Mouse (Mus musculus) limb, embryonic 12.5 days (tissue): ENCODE results near the gene Olfr823. TPM values are rescaled to one million over a fixed set of nuclear protein-coding genes. Genes with fewer than 3 reads are reported as not detected.
"Not testable (repeated sequence)": the region's sequence is repeated elsewhere in the genome, so short reads cannot be mapped to it uniquely, and the experiment has no call there.

Experiments used
- ATAC-seq: fragments of 200-750 bp; cut with Nextera tagmentation; 2 replicates; pipeline ENCODE4 v1.8.0; 2017; ENCODE audit warnings: low read depth, moderate TSS enrichment; ENCODE audit not compliant: insufficient number of reproducible peaks, insufficient read depth, low FRiP score, low TSS enrichment
- H3K27ac ChIP-seq: fragments of 300-500 bp; sonication (generic); 2 replicates; pipeline ENCODE4 v1.5.1; 2016; ENCODE audit warnings: mild to moderate bottlenecking, moderate library complexity
- H3K27me3 ChIP-seq: fragments of 300-500 bp; sonication (generic); 2 replicates; pipeline ENCODE4 v1.6.1; 2016; ENCODE audit warnings: mild to moderate bottlenecking, moderate library complexity
- H3K36me3 ChIP-seq: fragments of 300-500 bp; sonication (generic); 2 replicates; pipeline ENCODE4 v1.6.1; 2016; ENCODE audit warnings: mild to moderate bottlenecking, moderate library complexity
- H3K4me1 ChIP-seq: fragments of 300-500 bp; sonication (generic); replicated peaks from 2 replicates; pipeline ENCODE4 v1.6.1; 2016
- H3K4me2 ChIP-seq: fragments of 300-500 bp; sonication (generic); 2 replicates; pipeline ENCODE4 v1.6.1; 2016; ENCODE audit warnings: mild to moderate bottlenecking, moderate library complexity
- H3K4me3 ChIP-seq: fragments of 300-500 bp; sonication (generic); replicated peaks from 2 replicates; pipeline ENCODE4 v1.5.1; 2016; ENCODE audit warnings: mild to moderate bottlenecking
- H3K9ac ChIP-seq: fragments of 300-500 bp; sonication (generic); replicated peaks from 2 replicates; pipeline ENCODE4 v1.6.1; 2016; ENCODE audit warnings: mild to moderate bottlenecking, moderate library complexity
- H3K9me3 ChIP-seq: fragments of 300-500 bp; sonication (generic); 2 replicates; pipeline ENCODE4 v1.6.1; 2016; ENCODE audit warnings: mild to moderate bottlenecking, moderate library complexity
- WGBS: fragments of 180-500 bp; shearing (Covaris S2); methylation state at CpG from one replicate; pipeline ENCODE4 v1.1.7; 2016; 5-methylcytosine and 5-hydroxymethylcytosine counted together
- polyA plus RNA-seq: library from polyadenylated mRNA; unstranded; fragments of >200 nt; fragmentation: Nextera tagmentation; extraction: Ambion mirVana; gene quantifications from 2 replicates; pipeline ENCODE4 v1.2.1, GENCODE M21; 2016

Olfr823 gene
- polyA plus RNA-seq = not detected in 2 replicates

DNA sequence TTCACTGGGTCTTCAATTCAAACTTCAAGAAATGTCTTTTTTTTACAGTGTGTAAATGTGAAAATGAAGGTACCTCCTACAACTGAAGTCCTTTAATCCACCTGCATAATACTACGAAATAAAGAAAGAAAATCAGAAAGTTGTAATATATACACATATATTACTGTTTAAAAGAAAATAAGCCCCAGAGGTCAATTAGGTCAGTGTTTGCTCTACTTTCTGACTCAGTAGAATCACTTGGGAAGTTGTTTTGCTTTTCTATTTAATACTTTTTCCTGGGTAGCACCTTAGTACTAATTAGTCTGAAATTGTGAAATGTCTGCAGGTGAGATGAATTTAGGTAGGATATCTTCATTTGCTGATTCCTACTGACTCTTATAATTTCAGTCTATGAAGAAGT is at the start of gene Olfr823:
TSS of gene Olfr823 (minus strand) at position 101 of the 400 bp plus-strand sequence.
- H3K4me2 ChIP-seq, H3K9ac ChIP-seq, H3K36me3 ChIP-seq, H3K4me3 ChIP-seq, H3K27me3 ChIP-seq, H3K4me1 ChIP-seq, H3K9me3 ChIP-seq, H3K27ac ChIP-seq, ATAC-seq: not testable (repeated sequence)
- WGBS = 90% methylated on average over 1 of the region's 1 CpGs

DNA sequence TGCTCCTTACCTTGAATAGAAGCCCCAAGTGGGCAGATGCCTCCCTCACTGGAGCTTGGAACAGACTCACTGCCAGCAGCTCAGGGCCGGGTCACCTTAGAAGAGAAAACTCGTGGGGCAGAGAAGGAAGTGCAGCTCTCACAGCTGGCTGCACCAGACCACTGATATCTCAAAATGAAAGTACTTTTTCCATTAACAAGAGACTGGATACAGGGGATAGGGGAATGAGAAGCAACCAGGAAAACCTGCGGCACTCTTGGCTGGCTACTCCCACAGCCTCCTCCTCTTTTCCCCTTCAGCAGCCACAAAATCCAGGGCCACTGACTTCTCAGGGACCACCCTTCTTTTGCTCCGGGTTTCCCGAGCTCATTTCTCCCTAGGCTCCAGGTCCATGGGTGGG is 28.9 kb upstream of the Olfr823 start:
- Histone ChIP-seq H3K27ac (no peak overlapping the region), H3K9ac (no peak overlapping the region), H3K4me3 (no peak overlapping the region), H3K36me3 (no peaks in the 10 kb centered on the region), H3K4me1 (no peaks in the 10 kb centered on the region), H3K27me3 (no peaks in the 10 kb centered on the region), H3K9me3 (no peaks in the 10 kb centered on the region), H3K4me2 (no peak overlapping the region)
- no peak for ATAC-seq
- WGBS = 88% methylated on average over 5 of the region's 5 CpGs

DNA sequence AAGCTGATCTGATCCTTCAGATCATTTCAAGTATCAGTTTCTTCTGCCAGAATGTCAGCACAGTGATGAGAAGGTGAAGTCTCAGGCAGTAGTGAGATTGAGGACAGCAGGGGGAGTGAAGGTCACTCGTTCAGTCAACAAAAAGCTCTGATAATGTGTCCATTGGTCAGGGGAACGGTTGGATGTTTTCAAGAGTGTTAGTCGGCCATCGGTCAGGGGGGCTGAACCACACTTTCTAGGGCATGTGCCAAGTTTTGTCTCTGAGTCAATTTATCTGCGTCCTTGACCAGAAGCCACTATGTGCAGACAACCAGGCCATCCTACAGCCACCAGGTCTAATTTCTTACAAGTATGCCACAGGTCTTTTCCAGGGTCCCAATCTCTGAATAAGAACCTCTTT is 27.3 kb upstream of the Olfr823 start:
- WGBS = 88% methylated on average over 5 of the region's 5 CpGs
- not testable (repeated sequence) for H3K9ac ChIP-seq, H3K4me1 ChIP-seq, H3K9me3 ChIP-seq, H3K4me3 ChIP-seq, H3K4me2 ChIP-seq, H3K27ac ChIP-seq, H3K27me3 ChIP-seq, H3K36me3 ChIP-seq, ATAC-seq

DNA sequence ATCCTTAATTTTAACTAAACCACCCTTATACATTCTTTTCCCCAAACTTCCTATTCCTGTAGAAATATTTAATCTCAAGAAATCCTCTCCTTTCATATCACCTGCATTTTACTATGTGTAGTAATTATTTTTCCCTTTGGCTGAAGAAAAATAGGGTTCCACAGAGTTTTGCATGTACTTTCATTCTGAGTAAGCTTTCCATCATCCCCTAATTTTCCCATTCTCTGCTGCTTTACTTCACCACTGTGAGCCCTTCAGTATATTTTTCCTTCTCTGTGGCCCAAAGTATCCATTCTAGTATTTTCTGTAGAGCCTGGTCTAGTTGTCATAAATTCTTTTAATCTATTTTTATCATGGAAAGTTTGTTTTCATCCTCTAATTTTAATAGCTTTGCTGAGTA is 19.6 kb upstream of the Olfr823 start:
- Histone ChIP-seq H3K27ac (no peak overlapping the region), H3K4me1 (no peaks in the 10 kb centered on the region), H3K36me3 (no peaks in the 10 kb centered on the region), H3K4me3 (no peak overlapping the region), H3K27me3 (no peaks in the 10 kb centered on the region), H3K9me3 (no peaks in the 10 kb centered on the region), H3K9ac (no peak overlapping the region), H3K4me2 (no peak overlapping the region)
- ATAC-seq = no peak

DNA sequence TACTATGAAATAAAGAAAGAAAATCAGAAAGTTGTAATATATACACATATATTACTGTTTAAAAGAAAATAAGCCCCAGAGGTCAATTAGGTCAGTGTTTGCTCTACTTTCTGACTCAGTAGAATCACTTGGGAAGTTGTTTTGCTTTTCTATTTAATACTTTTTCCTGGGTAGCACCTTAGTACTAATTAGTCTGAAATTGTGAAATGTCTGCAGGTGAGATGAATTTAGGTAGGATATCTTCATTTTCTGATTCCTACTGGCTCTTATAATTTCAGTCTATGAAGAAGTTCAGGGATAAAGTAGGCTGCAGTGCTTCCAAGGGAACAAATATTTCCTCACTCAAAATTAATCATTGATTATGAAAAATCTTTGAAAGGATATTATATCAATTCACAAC is 14.7 kb upstream of the Olfr823 start, which contains the start of gene Olfr824:
TSS of gene Olfr824 (minus strand) at position 101 of the 400 bp plus-strand sequence.
- H3K27ac ChIP-seq, H3K36me3 ChIP-seq, H3K9ac ChIP-seq, H3K4me3 ChIP-seq, H3K4me1 ChIP-seq, ATAC-seq, H3K4me2 ChIP-seq, H3K9me3 ChIP-seq, H3K27me3 ChIP-seq: not testable (repeated sequence)

DNA sequence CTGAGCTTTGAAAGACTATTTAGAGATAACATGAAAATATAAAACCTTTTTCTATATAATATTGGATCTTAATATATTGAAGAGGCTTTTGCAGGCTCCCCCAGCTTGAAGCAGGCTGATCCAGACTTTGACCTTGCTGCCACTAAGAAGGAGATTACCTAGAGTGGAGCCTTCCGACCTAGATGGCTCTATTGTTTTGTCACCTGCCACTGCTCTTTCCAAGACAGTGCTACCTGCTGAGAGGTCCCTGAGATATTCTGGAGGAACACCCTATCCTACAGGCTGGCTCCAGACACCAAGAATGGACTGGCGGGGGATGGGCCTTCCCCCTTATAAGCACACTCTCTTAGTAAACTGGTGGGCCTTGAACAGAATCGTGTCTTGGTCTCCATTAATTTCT is 862 bp upstream of the Olfr823 start:
- not testable (repeated sequence) for H3K9me3 ChIP-seq, H3K36me3 ChIP-seq, H3K4me2 ChIP-seq, ATAC-seq, H3K4me3 ChIP-seq, H3K4me1 ChIP-seq, H3K9ac ChIP-seq, H3K27me3 ChIP-seq, H3K27ac ChIP-seq
- WGBS = 76% methylated on average over 3 of the region's 3 CpGs

DNA sequence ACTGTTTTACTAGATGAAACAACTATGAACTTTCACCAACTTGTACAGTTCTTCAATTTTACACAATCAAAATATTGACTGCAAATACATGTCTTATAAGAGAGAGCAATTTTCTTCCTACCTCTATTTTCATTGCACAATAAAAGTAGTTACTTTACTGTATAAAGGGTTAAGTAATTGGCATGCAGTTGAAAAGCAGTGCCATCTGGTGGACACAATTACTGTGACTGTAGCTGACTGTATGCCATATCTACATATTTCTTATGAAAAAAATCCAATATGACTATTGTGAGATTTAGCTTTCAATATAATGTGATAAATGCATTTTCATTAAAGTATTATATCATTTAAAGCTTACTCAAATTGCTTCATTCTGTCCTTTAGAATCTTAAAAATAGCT is 19.1 kb downstream of the Olfr823 start:
- H3K36me3 ChIP-seq = no peaks in the 10 kb centered on the region
- ATAC-seq = no peak
- no peak overlapping the region for H3K4me3 ChIP-seq
- no peak overlapping the region for H3K27ac ChIP-seq
- H3K4me1 ChIP-seq = no peaks in the 10 kb centered on the region
- no peak overlapping the region for H3K9ac ChIP-seq
- no peaks in the 10 kb centered on the region for H3K9me3 ChIP-seq
- no peaks in the 10 kb centered on the region for H3K27me3 ChIP-seq
- no peak overlapping the region for H3K4me2 ChIP-seq

DNA sequence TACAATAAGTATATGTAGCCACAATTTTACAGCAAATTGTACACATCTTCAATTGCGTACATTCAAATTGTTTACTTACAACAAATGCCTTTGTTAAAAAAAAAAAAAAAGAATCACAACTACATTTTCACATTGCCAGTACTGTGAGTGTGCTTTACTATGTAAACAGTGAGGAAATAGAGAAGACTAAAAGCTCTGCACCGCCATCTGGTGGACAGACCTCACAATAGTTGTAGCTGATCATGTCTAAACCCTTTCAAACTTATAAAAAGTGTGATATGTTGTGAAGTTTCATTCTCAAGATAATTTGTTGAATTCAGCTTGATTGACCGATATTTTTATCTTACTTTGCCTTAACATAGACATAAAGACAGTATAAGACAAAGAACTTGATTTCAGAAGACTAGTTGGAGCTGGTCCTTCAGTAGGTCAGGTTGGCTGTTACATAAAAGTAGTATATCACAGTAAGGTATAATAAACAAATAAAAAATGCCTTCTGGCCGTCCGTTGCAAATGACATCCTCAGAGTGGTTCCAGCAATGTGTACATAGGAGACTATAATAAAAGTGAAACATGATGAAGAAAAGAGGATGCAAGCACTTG is 22.2 kb downstream of the Olfr823 start:
- Histone ChIP-seq H3K27me3 (no peaks in the 10 kb centered on the region), H3K4me2 (no peak overlapping the region), H3K27ac (no peak overlapping the region), H3K4me1 (no peaks in the 10 kb centered on the region), H3K9me3 (no peaks in the 10 kb centered on the region), H3K36me3 (no peaks in the 10 kb centered on the region), H3K4me3 (no peak overlapping the region), H3K9ac (no peak overlapping the region)
- WGBS = 22% methylated on average over 5 of the region's 5 CpGs
- no peak for ATAC-seq

DNA sequence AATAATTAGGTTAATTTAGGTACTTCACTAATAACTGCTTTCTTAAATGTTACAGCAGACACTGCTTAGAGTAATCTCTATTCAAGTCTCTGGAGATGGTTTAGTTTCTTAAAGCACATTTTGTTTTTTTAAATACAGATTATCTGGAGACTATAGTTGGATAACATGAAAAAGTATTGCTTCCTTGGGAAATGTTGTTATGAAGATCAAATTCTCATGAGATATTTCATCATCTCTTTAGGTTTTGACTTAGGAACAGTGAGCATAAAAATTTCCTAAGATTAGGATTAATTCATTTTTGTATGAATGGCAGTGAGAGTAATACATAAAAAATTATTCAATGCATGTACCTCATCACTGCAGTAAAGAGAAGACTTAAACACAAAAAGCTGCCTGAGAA is 44.3 kb downstream of the Olfr823 start, which contains the start of gene Olfr822:
TSS of gene Olfr822 (plus strand) at position 301 of the 400 bp plus-strand sequence.
- no peaks in the 10 kb centered on the region for H3K36me3 ChIP-seq
- no peak within 1 kb of the TSS for H3K27ac ChIP-seq
- ATAC-seq = no peak
- no peak within 1 kb of the TSS for H3K4me2 ChIP-seq
- no peak within 1 kb of the TSS for H3K9ac ChIP-seq
- H3K27me3 ChIP-seq = no peaks in the 10 kb centered on the region
- H3K9me3 ChIP-seq = no peaks in the 10 kb centered on the region
- H3K4me1 ChIP-seq = no peaks in the 10 kb centered on the region
- no peak within 1 kb of the TSS for H3K4me3 ChIP-seq

Other genes starting within 250 kb of the Olfr823 start
- not detected in 2 replicates for gene Olfr814, start 235.5 kb downstream of the Olfr823 start, polyA plus RNA-seq
- gene Olfr815, start 209.5 kb downstream of the Olfr823 start, polyA plus RNA-seq = not detected in 2 replicates
- gene Olfr816, start 199.8 kb downstream of the Olfr823 start, polyA plus RNA-seq = not detected in 2 replicates
- gene Olfr818, start 166.3 kb downstream of the Olfr823 start, polyA plus RNA-seq = not detected in 2 replicates
- gene Olfr819, start 148.1 kb downstream of the Olfr823 start, polyA plus RNA-seq = not detected in 2 replicates
- gene Olfr247, start 139.2 kb downstream of the Olfr823 start, polyA plus RNA-seq = not detected in 2 replicates
- not detected in 2 replicates for gene Gm10310, start 130.3 kb downstream of the Olfr823 start, polyA plus RNA-seq
- gene Olfr820, start 102.8 kb downstream of the Olfr823 start, polyA plus RNA-seq = not detected in 2 replicates
- not detected in 2 replicates for gene Olfr821, start 85.0 kb downstream of the Olfr823 start, polyA plus RNA-seq
- not detected in 2 replicates for gene Olfr822, start 44.2 kb downstream of the Olfr823 start, polyA plus RNA-seq
- not detected in 2 replicates for gene Olfr824, start 14.6 kb upstream of the Olfr823 start, polyA plus RNA-seq
- gene Olfr825, start 51.4 kb upstream of the Olfr823 start, polyA plus RNA-seq = not detected in 2 replicates
- not detected in 2 replicates for gene Olfr826, start 68.8 kb upstream of the Olfr823 start, polyA plus RNA-seq
- gene Olfr827, start 99.0 kb upstream of the Olfr823 start, polyA plus RNA-seq = not detected in 2 replicates
- gene Neurod4, start 164.9 kb upstream of the Olfr823 start, polyA plus RNA-seq = 0.06 TPM in 1 of 2 replicates, not detected in the other
- 0.13 and 0.20 TPM in 2 replicates for gene Tespa1, start 207.5 kb upstream of the Olfr823 start, polyA plus RNA-seq